Mouse (Mus musculus) adrenal gland, adult 18-20 months (tissue): ENCODE results near the gene Wdr59. TPM values are rescaled to one million over a fixed set of nuclear protein-coding genes. Genes with fewer than 3 reads are reported as not detected.

Experiments used
- DNase-seq, 2 experiments: peaks; one replicate each; pipeline ENCODE4 v3.0.0; 2021 to 2022; ENCODE audit warnings: low spot score in 2 of 2
- microRNA-seq, 2 experiments: library from miRNA; unstranded; fragments of <30 nt; microRNA quantifications; one replicate each; pipeline ENCODE4 v1.2.0; 2021; ENCODE audit warnings: borderline number of aligned reads in 2 of 2
- total RNA-seq, 2 experiments: library from RNA; stranded (reverse); gene quantifications; 1 replicate in 1 of 2; 2 replicates in 1 of 2; pipeline ENCODE4 v1.2.3; 2021

Wdr59 gene
- total RNA-seq, 2 experiments from 2014 or later, result 9.2 to 10.3 TPM

- DNase-seq, result peak in 1 of 2 experiments; percentile 14
These were observed 103.3 kb downstream of the Wdr59 start for GRCm38 (mm10) chr8:111418601-111419000.

DNA sequence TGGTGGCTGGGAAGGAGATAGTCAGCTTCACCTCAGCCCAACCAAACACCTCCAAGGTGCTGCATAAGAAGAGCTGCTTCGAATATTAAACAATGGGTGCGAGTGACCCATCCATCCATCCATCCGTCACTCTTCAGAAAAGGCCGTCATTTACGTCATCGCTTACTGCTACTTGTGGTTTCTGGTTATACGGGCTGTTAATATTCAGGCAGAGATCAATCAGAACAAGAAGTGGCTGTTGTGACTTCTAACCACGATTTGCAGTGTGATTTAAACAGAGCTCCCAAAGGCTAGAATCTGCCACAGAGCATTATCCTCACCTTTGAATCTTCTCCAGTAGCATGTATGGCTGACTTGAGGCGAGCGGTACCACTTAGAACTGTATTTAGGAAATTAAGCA is 104.7 kb downstream of the Wdr59 start:
- no peak for DNase-seq

- DNase-seq, result no peak
These were observed 118.5 kb downstream of the Wdr59 start for GRCm38 (mm10) chr8:111403391-111403790.

Small RNAs within 50 kb of the gene (microRNA-seq; reads per million reads assigned to microRNA genes)
- gene Mir1957b, result 0 reads per million in 2 experiments

Other genes starting within 250 kb of the Wdr59 start
- gene Rfwd3, start 221.9 kb downstream of the Wdr59 start, total RNA-seq, result 10 to 100 TPM; 30.8 to 54.7 TPM
- 10 to 100 TPM in 1 of 2 experiments, 1 to 10 TPM in 1; 5.1 to 16.4 TPM for gene Mlkl, start 183.9 kb downstream of the Wdr59 start, total RNA-seq
- 10 to 100 TPM in 1 of 2 experiments, not detected in 1; 14.6 TPM for gene Fa2h, start 128.3 kb downstream of the Wdr59 start, total RNA-seq
- gene Znrf1, start 14.0 kb upstream of the Wdr59 start, total RNA-seq, result 10 to 100 TPM; 31.0 to 36.3 TPM
- gene Ldhd, start 108.3 kb upstream of the Wdr59 start, total RNA-seq, result 100 to 1,000 TPM in 1 of 2 experiments, 10 to 100 TPM in 1; 65.1 to 101 TPM
- 1 to 10 TPM; 6.4 to 6.5 TPM for gene Zfp1, start 121.3 kb upstream of the Wdr59 start, total RNA-seq
- not detected for gene Ctrb1, start 168.9 kb upstream of the Wdr59 start, total RNA-seq
- 100 to 1,000 TPM in 1 of 2 experiments, 10 to 100 TPM in 1; 83.9 to 120 TPM for gene Bcar1, start 221.7 kb upstream of the Wdr59 start, total RNA-seq